Mouse (Mus musculus) lung, adult 18-20 months (tissue): ENCODE measurements at regions not wholly inside any gene's neighbourhood (a gene's known extent, or its start where the extent isn't known, plus 50 kb on each side); places are given as distances from the start of the nearest gene placed in this dataset.

ENCODE experiments used
- DNase-seq, 2 experiments: peaks; one replicate each; pipeline ENCODE4 v3.0.0; 2022; ENCODE audit warnings: mixed read lengths in 2 of 2

DNA sequence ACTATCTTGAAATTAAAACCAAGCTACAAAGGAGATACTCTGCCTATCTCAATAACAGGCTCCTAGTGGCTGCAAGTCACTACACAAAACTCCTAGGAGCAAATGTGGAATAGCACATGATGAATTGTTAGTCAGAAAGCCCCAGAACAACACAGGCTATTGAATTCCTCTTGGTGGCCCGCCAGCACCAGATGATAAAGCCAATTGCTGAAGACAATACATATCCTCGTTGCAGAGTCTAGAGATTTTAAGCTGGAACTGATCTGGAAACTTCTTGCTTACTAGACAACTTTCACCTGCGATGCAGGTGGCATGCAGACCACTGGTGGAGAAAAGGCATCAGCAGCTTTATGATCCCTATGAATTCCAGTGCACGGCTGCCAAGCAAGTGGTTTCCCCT, 126.5 kb upstream of the Eya4 start:
- DNase-seq, result no peak

- no peak for DNase-seq
Observed at GRCm38 (mm10) chr10:23450997-23451396, 100.4 kb upstream of the Eya4 start.

- no peak for DNase-seq
Observed at GRCm38 (mm10) chr10:23450647-23450979, 100.0 kb upstream of the Eya4 start.

DNA sequence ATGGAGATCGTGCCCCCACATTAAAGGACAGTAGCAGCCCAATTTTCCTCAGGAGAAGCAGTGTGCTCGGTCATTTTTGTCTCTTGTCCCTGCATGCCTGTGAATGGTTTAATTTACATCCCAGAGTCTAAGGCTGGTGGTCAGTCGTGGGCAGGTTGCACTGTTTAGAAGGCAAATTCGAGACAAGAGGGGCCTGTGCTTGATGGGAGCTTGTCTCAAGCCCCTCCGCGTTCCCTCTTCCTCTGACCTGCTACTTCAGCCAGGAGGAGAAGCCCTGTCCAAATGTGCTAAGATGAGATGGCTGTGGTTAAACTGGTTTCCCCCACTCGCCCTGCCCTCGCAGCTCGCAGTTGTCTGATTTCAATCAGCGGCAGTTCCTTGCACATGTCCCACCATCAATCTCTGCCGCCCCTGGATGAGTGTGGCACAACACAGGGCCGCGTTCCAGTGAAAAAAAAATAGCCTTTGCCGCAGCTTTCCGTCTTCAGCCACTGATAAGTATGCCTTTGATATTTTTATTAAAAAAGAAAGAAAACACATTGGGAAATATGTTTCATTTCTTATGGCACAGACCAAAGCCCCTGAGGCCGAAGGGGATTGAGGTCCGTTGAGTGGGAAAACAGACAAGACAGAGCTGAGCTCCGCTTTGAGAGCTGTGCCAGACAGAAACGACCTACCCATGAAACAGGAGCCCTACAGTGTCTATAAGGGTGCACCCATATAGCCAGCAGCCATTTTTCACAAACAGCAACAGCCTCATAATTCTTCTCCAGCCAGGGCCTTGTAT, 99.5 kb upstream of the Eya4 start:
- no peak for DNase-seq

- no peak for DNase-seq
Observed at GRCm38 (mm10) chr10:23448976-23449859, 98.6 kb upstream of the Eya4 start.

DNA sequence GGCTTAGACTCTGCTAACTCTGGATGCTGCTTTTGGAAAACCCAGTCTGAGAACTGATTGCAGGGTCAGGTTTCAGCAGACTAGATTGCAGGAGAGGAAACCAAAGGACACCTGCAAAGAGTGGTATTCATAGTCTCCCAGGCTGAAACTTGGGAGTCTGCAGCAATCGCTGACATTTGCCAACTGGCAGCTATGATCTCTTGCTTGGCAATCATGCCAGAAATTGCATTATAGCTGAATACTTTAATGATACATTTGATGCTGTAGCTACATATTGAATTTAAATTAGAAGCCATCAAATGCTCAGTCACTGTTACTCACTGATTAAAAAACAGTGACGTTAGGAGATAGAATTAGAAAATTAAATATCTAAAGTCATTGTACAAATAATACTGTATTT, 79.8 kb upstream of the Eya4 start:
- no peak for DNase-seq

DNA sequence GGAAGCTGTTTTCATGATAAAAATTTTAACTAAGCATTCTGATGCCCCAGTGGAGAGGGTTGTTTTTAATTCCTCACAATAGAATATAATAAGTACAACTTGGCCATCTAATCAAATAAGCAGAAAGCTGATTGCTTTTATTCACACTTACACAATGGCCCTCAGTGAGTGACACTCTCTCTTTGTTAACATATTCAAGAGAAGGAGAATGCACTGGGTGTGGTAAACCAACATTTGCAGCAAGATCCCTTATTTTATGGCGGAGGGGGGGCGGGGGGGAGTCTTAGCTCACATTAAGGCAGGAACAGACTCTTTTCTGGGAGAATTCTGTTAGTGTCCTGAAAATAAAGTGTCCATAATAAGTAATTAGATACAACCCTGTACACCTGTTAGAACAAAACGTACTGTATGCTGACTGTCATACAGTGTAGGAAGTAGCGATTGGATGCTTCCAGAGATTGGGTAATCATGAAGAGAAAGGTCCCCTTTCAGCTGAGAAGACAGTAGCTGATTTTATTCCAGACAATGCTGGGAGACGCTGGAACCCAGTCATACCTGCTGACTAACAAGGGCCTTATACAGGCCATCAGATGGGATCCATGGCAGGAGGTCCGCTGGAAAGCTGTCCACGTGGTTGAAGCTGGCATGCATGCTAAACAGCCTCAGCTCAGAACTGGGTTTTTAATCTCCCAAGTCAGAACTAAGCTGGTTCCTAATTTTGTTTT, 63.4 kb upstream of the Eya4 start:
- no peak for DNase-seq

- DNase-seq, result no peak
Observed at GRCm38 (mm10) chr10:23403351-23403938, 52.9 kb upstream of the Eya4 start.
